Comparison of ENCODE assay signal across 8 mouse cellular contexts in the genomic region with DNA sequence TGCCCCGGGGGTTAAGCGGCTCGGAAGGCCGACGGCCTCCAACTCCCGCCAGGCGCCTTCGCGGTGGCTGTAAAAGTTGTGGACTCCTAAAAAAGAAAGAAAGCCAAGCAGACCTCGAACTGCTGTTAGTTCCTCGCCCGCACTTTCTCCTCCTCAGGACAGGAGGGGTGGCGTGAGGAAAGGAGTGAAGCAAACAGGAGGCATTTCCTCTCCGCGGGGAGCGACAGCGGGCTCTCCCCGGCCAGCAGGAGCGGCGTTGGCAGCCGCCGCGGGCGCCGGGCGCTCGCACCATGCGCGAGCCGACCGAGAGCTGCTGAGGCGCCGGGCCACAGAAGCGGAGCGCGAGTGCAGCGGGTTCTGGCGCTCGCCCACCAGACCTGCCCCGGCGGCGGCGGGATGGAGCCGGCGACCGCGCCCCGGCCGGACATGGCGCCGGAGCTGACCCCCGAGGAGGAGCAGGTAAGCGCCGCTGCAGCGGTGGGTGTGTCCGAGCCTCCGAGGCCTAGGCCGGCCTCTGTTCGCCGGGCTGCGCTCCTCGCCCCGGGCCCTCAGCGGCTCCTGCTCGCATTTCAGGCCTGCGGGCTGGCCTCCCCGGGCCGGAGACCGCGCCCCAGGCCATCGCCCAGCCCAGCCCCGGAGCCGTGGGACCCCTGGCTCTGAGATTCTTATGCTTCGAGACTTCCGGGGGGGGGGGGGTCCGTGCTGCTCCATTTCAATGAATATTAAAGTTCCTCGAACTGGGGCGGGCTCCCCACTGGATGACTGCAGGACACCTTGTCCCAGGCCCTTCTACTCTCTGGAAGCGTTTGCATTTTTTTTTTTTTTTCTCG. TPM values are rescaled to one million over a fixed set of nuclear protein-coding genes. Genes with fewer than 3 reads are reported as not detected.
A peak's percentile ranks its signal among the peaks of the same experiment; 100 is the strongest.
DNase-seq lines count a peak whose midpoint lies in the region; ATAC-seq lines count a peak whose summit lies in the region.

No protein-coding gene starts in this region.

- no peaks in the 10 kb centered on the region for H3K27me3 ChIP-seq in forebrain, embryonic 15.5 days

- H3K9ac ChIP-seq in forebrain, embryonic 15.5 days (replicated peaks) = peak overlapping the region; percentile 97

- H3K4me2 ChIP-seq in forebrain, embryonic 15.5 days (replicated peaks) = peak overlapping the region; percentile 81

- under 1% methylated on average over 78 of the region's 80 CpGs for WGBS in forebrain, embryonic 15.5 days

- H3K4me3 ChIP-seq in forebrain, embryonic 15.5 days = peak overlapping the region; percentile 60

- intact Hi-C loops in heart, postnatal 36 days (cut with DNase I) = loop anchor here (2.0 to 5.0 kb wide), 4 partner anchors 15 to 77 kb away; a partner anchor contains a TSS

- no peaks in the 10 kb centered on the region for H3K36me3 ChIP-seq in forebrain, embryonic 15.5 days

- no peaks in the 10 kb centered on the region for H3K9me3 ChIP-seq in forebrain, embryonic 15.5 days

- peaks cover 23% of the 10 kb centered on the region for H3K4me1 ChIP-seq in forebrain, embryonic 15.5 days

- peak overlapping the region; percentile 92 for H3K27ac ChIP-seq in forebrain, embryonic 15.5 days (replicated peaks)

- ATAC-seq in forebrain, embryonic 15.5 days (replicated peaks) = peak; percentile 75

- peak; percentile 78 for DNase-seq in MN1 (ENCODE audit: low spot score)
- DNase-seq in cerebellum, adult 11-12 months = peak; percentile 49
- DNase-seq in heart, postnatal 36 days = peak; percentile 62 to 76
- DNase-seq in layer of hippocampus, postnatal 10 days (ENCODE audit: low spot score in 2 of 2) = peak; percentile 44 to 69
- peak; percentile 52 for DNase-seq in lung, postnatal 25 days (ENCODE audit: low spot score)
- DNase-seq in right cerebral cortex, adult 2 months (ENCODE audit: low spot score in 2 of 2) = peak; percentile 45 to 49
- DNase-seq in urinary bladder, postnatal 14 days (ENCODE audit: low spot score) = peak; percentile 71

RNA-seq across cellular contexts. Expression of a gene that starts 0.7 kb away (rescaled TPM):
- 27.5 and 29.0 TPM in 2 replicates for polyA plus RNA-seq in forebrain, embryonic 15.5 days (2015; fragmentation: Nextera tagmentation; extraction: Ambion mirVana)
- 1 to 10 TPM; 8.2 to 8.6 TPM for total RNA-seq in heart, postnatal 36 days (2021)
- total RNA-seq in layer of hippocampus, postnatal 10 days (2021) = 10 to 100 TPM; 35.3 TPM

RNA-seq across cellular contexts. Expression of a gene that starts 44.7 kb away (rescaled TPM):
- 29.5 and 31.9 TPM in 2 replicates for polyA plus RNA-seq in forebrain, embryonic 15.5 days (2015; fragmentation: Nextera tagmentation; extraction: Ambion mirVana)
- total RNA-seq in heart, postnatal 36 days (2021) = 1 to 10 TPM; 9.5 to 9.9 TPM
- total RNA-seq in layer of hippocampus, postnatal 10 days (2021) = 10 to 100 TPM; 18.6 to 18.7 TPM

RNA-seq across cellular contexts. Expression of a gene that starts 58.1 kb away (rescaled TPM):
- 79.2 and 85.0 TPM in 2 replicates for polyA plus RNA-seq in forebrain, embryonic 15.5 days (2015; fragmentation: Nextera tagmentation; extraction: Ambion mirVana)
- 10 to 100 TPM; 55.1 to 60.7 TPM for total RNA-seq in heart, postnatal 36 days (2021)
- 10 to 100 TPM; 50.6 to 51.6 TPM for total RNA-seq in layer of hippocampus, postnatal 10 days (2021)

Comparison
In these comparisons a context has a peak if more than half of its experiments do, and no peak if none do; other contexts are left out.
1. Peak in every context shown above with its lines: DNase-seq, ATAC-seq, H3K4me3 ChIP-seq and H3K27ac ChIP-seq.